Mouse (Mus musculus): ENCODE measurements around the gene Celsr1. TPM values are rescaled to one million over a fixed set of nuclear protein-coding genes. Genes with fewer than 3 reads are reported as not detected.

Celsr1 gene
- polyA plus RNA-seq, 1 experiment from 2014 or later = 1.9 TPM

- no peak overlapping the region for H3K27ac ChIP-seq (replicated peaks; ENCODE audit: low read depth, low read length)
- no peak for ATAC-seq (ENCODE audit: insufficient number of reproducible peaks, low FRiP score, low TSS enrichment, low read depth)
- WGBS = 82% methylated on average over 8 of the region's 8 CpGs
Observed at GRCm38 (mm10) chr15:85963279-85963840, 70.2 kb downstream of the Celsr1 start.

GRCm38 (mm10) chr15:85962691-85963090 lies 70.9 kb downstream of the Celsr1 start:
- H3K27me3 ChIP-seq (ENCODE audit: control insufficient read depth, insufficient read depth, low read length) = no peaks in the 10 kb centered on the region
- DNase-seq (ENCODE audit: low spot score) (no peak), ATAC-seq (ENCODE audit: insufficient number of reproducible peaks, low FRiP score, low TSS enrichment, low read depth) (no peak)
- no peaks in the 10 kb centered on the region for H3K4me1 ChIP-seq (ENCODE audit: control insufficient read depth, insufficient read depth, low read length)
- H3K9me3 ChIP-seq (ENCODE audit: control insufficient read depth, low read length) = no peaks in the 10 kb centered on the region
- no peaks in the 10 kb centered on the region for H3K36me3 ChIP-seq (ENCODE audit: control insufficient read depth, insufficient read depth, low read length)
- 95% methylated on average over 8 of the region's 8 CpGs for WGBS
- H3K9ac ChIP-seq (ENCODE audit: low read length) = no peak overlapping the region
- H3K4me3 ChIP-seq (ENCODE audit: low read depth, low read length) = no peak overlapping the region
- no peak overlapping the region for H3K4me2 ChIP-seq (ENCODE audit: low read depth, severe bottlenecking)
- no peak overlapping the region for H3K27ac ChIP-seq (replicated peaks; ENCODE audit: low read depth, low read length)

More at GRCm38 (mm10) chr15:85963279-85963840, 70.2 kb downstream of the Celsr1 start:
- Histone ChIP-seq H3K4me2 (ENCODE audit: low read depth, severe bottlenecking) (no peak overlapping the region), H3K4me3 (ENCODE audit: low read depth, low read length) (no peak overlapping the region), H3K9me3 (ENCODE audit: control insufficient read depth, low read length) (no peaks in the 10 kb centered on the region), H3K4me1 (ENCODE audit: control insufficient read depth, insufficient read depth, low read length) (no peaks in the 10 kb centered on the region), H3K9ac (ENCODE audit: low read length) (no peak overlapping the region), H3K27me3 (ENCODE audit: control insufficient read depth, insufficient read depth, low read length) (no peaks in the 10 kb centered on the region), H3K36me3 (ENCODE audit: control insufficient read depth, insufficient read depth, low read length) (no peaks in the 10 kb centered on the region)
- DNase-seq (ENCODE audit: low spot score) = no peak

- no peak overlapping the region for H3K9ac ChIP-seq (ENCODE audit: low read length)
- H3K9me3 ChIP-seq (ENCODE audit: control insufficient read depth, low read length) = no peaks in the 10 kb centered on the region
- ATAC-seq (ENCODE audit: insufficient number of reproducible peaks, low FRiP score, low TSS enrichment, low read depth) = no peak
- H3K4me3 ChIP-seq (ENCODE audit: low read depth, low read length) = no peak overlapping the region
- no peak overlapping the region for H3K4me2 ChIP-seq (ENCODE audit: low read depth, severe bottlenecking)
- 79% methylated on average over 4 of the region's 4 CpGs for WGBS
- H3K4me1 ChIP-seq (ENCODE audit: control insufficient read depth, insufficient read depth, low read length) = no peaks in the 10 kb centered on the region
- no peak overlapping the region for H3K27ac ChIP-seq (replicated peaks; ENCODE audit: low read depth, low read length)
- DNase-seq (ENCODE audit: low spot score) = no peak
- H3K36me3 ChIP-seq (ENCODE audit: control insufficient read depth, insufficient read depth, low read length) = no peaks in the 10 kb centered on the region
- no peaks in the 10 kb centered on the region for H3K27me3 ChIP-seq (ENCODE audit: control insufficient read depth, insufficient read depth, low read length)
Observed at GRCm38 (mm10) chr15:85961651-85962050, 71.9 kb downstream of the Celsr1 start.

- Histone ChIP-seq H3K4me3 (ENCODE audit: low read depth, low read length) (no peak overlapping the region), H3K4me2 (ENCODE audit: low read depth, severe bottlenecking) (no peak overlapping the region), H3K4me1 (ENCODE audit: control insufficient read depth, insufficient read depth, low read length) (no peaks in the 10 kb centered on the region), H3K27me3 (ENCODE audit: control insufficient read depth, insufficient read depth, low read length) (no peaks in the 10 kb centered on the region), H3K27ac (replicated peaks; ENCODE audit: low read depth, low read length) (no peak overlapping the region), H3K9ac (ENCODE audit: low read length) (no peak overlapping the region), H3K9me3 (ENCODE audit: control insufficient read depth, low read length) (no peaks in the 10 kb centered on the region), H3K36me3 (ENCODE audit: control insufficient read depth, insufficient read depth, low read length) (no peaks in the 10 kb centered on the region)
- 77% methylated on average over 7 of the region's 7 CpGs for WGBS
- ATAC-seq (ENCODE audit: insufficient number of reproducible peaks, low FRiP score, low TSS enrichment, low read depth) = no peak
- no peak for DNase-seq (ENCODE audit: low spot score)
Observed at GRCm38 (mm10) chr15:85961131-85961530, 72.4 kb downstream of the Celsr1 start.

DNA sequence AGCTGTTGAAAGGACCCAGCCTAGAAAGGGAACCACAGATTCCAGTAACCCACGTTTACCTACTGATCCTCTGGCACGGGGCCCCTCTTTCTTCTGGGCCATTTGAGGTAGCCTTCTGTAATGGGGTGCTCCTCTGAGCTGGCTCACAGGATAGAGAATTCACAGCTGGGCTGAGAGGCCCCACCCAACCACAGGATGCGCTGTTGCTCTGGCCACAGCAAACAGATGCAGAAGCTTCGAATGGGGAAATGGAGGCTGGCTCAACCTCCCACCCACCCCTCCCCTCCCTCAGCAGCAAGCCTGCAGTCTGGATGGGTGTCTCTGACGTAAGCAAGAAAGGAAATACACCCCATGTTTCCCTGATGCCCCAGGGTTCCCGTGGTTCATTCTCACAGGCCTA lies 77.4 kb downstream of the Celsr1 start:
- ATAC-seq (ENCODE audit: insufficient number of reproducible peaks, low FRiP score, low TSS enrichment, low read depth) (no peak), DNase-seq (ENCODE audit: low spot score) (no peak)
- Histone ChIP-seq H3K27me3 (ENCODE audit: control insufficient read depth, insufficient read depth, low read length) (no peaks in the 10 kb centered on the region), H3K9me3 (ENCODE audit: control insufficient read depth, low read length) (no peaks in the 10 kb centered on the region), H3K4me3 (ENCODE audit: low read depth, low read length) (no peak overlapping the region), H3K27ac (replicated peaks; ENCODE audit: low read depth, low read length) (no peak overlapping the region), H3K4me1 (ENCODE audit: control insufficient read depth, insufficient read depth, low read length) (peaks cover 5% of the 10 kb centered on the region; the same call in 1 of the 2 replicates), H3K4me2 (ENCODE audit: low read depth, severe bottlenecking) (no peak overlapping the region), H3K36me3 (ENCODE audit: control insufficient read depth, insufficient read depth, low read length) (no peaks in the 10 kb centered on the region), H3K9ac (ENCODE audit: low read length) (no peak overlapping the region)
- 69% methylated on average over 6 of the region's 6 CpGs for WGBS

GRCm38 (mm10) chr15:85953458-85953857 lies 80.1 kb downstream of the Celsr1 start:
- WGBS = 77% methylated on average over 6 of the region's 6 CpGs
- H3K4me3 ChIP-seq (ENCODE audit: low read depth, low read length) = no peak overlapping the region
- no peak overlapping the region for H3K9ac ChIP-seq (ENCODE audit: low read length)
- no peak overlapping the region for H3K27ac ChIP-seq (replicated peaks; ENCODE audit: low read depth, low read length)
- no peak for ATAC-seq (ENCODE audit: insufficient number of reproducible peaks, low FRiP score, low TSS enrichment, low read depth)
- H3K36me3 ChIP-seq (ENCODE audit: control insufficient read depth, insufficient read depth, low read length) = no peaks in the 10 kb centered on the region
- no peaks in the 10 kb centered on the region for H3K27me3 ChIP-seq (ENCODE audit: control insufficient read depth, insufficient read depth, low read length)
- H3K4me2 ChIP-seq (ENCODE audit: low read depth, severe bottlenecking) = no peak overlapping the region
- H3K9me3 ChIP-seq (ENCODE audit: control insufficient read depth, low read length) = no peaks in the 10 kb centered on the region
- peaks cover 5% of the 10 kb centered on the region; the same call in 1 of the 2 replicates for H3K4me1 ChIP-seq (ENCODE audit: control insufficient read depth, insufficient read depth, low read length)
- no peak for DNase-seq (ENCODE audit: low spot score)

DNA sequence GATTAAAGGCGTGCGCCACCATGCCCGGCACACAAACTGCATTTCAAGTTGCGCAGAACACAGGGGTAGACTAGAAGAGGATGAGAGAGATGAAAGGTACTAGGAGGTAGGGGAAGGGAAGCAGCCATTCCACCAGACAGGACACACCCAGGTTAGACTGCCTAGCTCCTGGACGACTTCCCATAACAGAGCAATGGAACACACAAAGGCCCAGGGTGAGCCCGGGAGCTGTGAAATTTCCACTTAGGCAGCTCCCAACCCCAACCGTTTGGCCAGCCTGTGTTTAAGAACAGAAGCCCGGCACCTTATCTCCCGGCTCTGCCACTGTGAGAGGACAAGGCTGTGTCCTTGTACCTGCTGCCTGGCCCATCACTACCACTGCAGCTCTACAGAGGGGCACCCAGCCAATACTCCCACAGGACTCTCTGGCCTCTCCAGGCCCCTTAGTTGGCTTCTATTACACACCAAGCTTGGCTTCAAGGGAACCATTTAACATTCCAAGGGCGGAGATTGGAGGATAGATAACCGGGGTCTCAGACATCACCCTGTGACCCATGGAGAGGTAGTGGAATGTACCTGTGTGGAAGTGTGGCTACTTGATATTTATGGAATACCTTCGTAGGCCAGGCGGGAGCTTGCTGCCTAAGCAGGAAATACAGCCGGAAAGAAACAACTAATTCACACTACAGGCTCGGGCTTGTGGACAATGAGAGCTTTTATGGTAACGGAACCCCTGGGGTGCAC lies 84.0 kb downstream of the Celsr1 start:
- Histone ChIP-seq H3K4me2 (ENCODE audit: low read depth, severe bottlenecking) (no peak overlapping the region), H3K4me1 (ENCODE audit: control insufficient read depth, insufficient read depth, low read length) (peaks cover 4% of the 10 kb centered on the region), H3K9me3 (ENCODE audit: control insufficient read depth, low read length) (no peaks in the 10 kb centered on the region), H3K27ac (replicated peaks; ENCODE audit: low read depth, low read length) (no peak overlapping the region), H3K4me3 (ENCODE audit: low read depth, low read length) (no peak overlapping the region), H3K36me3 (ENCODE audit: control insufficient read depth, insufficient read depth, low read length) (no peaks in the 10 kb centered on the region), H3K9ac (ENCODE audit: low read length) (no peak overlapping the region), H3K27me3 (ENCODE audit: control insufficient read depth, insufficient read depth, low read length) (no peaks in the 10 kb centered on the region)
- DNase-seq (ENCODE audit: low spot score) (no peak), ATAC-seq (ENCODE audit: insufficient number of reproducible peaks, low FRiP score, low TSS enrichment, low read depth) (no peak)
- 78% methylated on average over 16 of the region's 16 CpGs for WGBS

DNA sequence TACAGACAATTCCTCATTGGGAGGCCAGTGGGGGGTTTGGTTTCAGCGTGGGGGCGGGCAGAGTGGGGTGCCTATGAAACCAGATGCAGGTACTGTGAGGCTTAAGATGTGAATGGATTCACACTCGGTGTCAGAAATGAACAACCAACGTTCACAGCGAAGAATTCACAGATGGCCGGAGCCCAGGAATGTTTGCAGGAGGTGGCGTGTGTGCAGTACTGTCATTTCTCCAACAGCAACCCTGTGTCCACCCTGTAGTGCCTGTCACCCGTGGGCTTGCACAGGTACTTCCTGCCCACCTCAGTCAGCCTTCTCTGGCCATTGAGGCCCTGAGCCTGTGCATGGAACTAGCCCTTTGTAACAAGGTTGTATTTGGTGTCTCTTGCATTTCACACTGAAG lies 85.6 kb downstream of the Celsr1 start:
- WGBS = 74% methylated on average over 8 of the region's 8 CpGs
- ATAC-seq (ENCODE audit: insufficient number of reproducible peaks, low FRiP score, low TSS enrichment, low read depth) = no peak
- H3K4me2 ChIP-seq (ENCODE audit: low read depth, severe bottlenecking) = no peak overlapping the region
- no peak for DNase-seq (ENCODE audit: low spot score)
- H3K9ac ChIP-seq (ENCODE audit: low read length) = no peak overlapping the region
- H3K27me3 ChIP-seq (ENCODE audit: control insufficient read depth, insufficient read depth, low read length) = no peaks in the 10 kb centered on the region
- peaks cover 4% of the 10 kb centered on the region for H3K4me1 ChIP-seq (ENCODE audit: control insufficient read depth, insufficient read depth, low read length)
- no peaks in the 10 kb centered on the region for H3K9me3 ChIP-seq (ENCODE audit: control insufficient read depth, low read length)
- H3K4me3 ChIP-seq (ENCODE audit: low read depth, low read length) = no peak overlapping the region
- H3K36me3 ChIP-seq (ENCODE audit: control insufficient read depth, insufficient read depth, low read length) = no peaks in the 10 kb centered on the region
- no peak overlapping the region for H3K27ac ChIP-seq (replicated peaks; ENCODE audit: low read depth, low read length)
